Mouse (Mus musculus): ENCODE measurements around the gene Rps15. TPM values are rescaled to one million over a fixed set of nuclear protein-coding genes. Genes with fewer than 3 reads are reported as not detected.

Rps15 gene
- polyA plus RNA-seq, 1 experiment: 1,107 TPM

- no peaks in the 10 kb centered on the region for H3K4me1 ChIP-seq (ENCODE audit: control insufficient read depth, insufficient read depth, insufficient read length, low read length)
- H3K27ac ChIP-seq (replicated peaks; ENCODE audit: low read depth, low read length): no peak overlapping the region
- no peak overlapping the region for H3K4me3 ChIP-seq (ENCODE audit: insufficient read depth, low read depth, low read length)
Observed at GRCm38 (mm10) chr10:80312586-80313504, 20.6 kb downstream of the Rps15 start.

- no peaks in the 10 kb centered on the region for H3K4me1 ChIP-seq (ENCODE audit: control insufficient read depth, insufficient read depth, insufficient read length, low read length)
- no peak overlapping the region for H3K4me3 ChIP-seq (ENCODE audit: insufficient read depth, low read depth, low read length)
- no peak overlapping the region for H3K27ac ChIP-seq (replicated peaks; ENCODE audit: low read depth, low read length)
Observed at GRCm38 (mm10) chr10:80313627-80314201, 21.5 kb downstream of the Rps15 start.

GRCm38 (mm10) chr10:80314494-80315001 lies 22.3 kb downstream of the Rps15 start:
- H3K4me1 ChIP-seq (ENCODE audit: control insufficient read depth, insufficient read depth, insufficient read length, low read length): peaks cover 4% of the 10 kb centered on the region
- no peak overlapping the region for H3K27ac ChIP-seq (replicated peaks; ENCODE audit: low read depth, low read length)
- H3K4me3 ChIP-seq (ENCODE audit: insufficient read depth, low read depth, low read length): no peak overlapping the region

GRCm38 (mm10) chr10:80315315-80315714 lies 23.1 kb downstream of the Rps15 start:
- Histone ChIP-seq H3K4me3 (ENCODE audit: insufficient read depth, low read depth, low read length) (no peak overlapping the region), H3K27ac (replicated peaks; ENCODE audit: low read depth, low read length) (no peak overlapping the region), H3K4me1 (ENCODE audit: control insufficient read depth, insufficient read depth, insufficient read length, low read length) (peaks cover 5% of the 10 kb centered on the region)

GRCm38 (mm10) chr10:80316359-80316781 lies 24.1 kb downstream of the Rps15 start:
- H3K27ac ChIP-seq (replicated peaks; ENCODE audit: low read depth, low read length): no peak overlapping the region

GRCm38 (mm10) chr10:80317011-80317410 lies 24.8 kb downstream of the Rps15 start:
- Histone ChIP-seq H3K27ac (replicated peaks; ENCODE audit: low read depth, low read length) (no peak overlapping the region), H3K4me1 (ENCODE audit: control insufficient read depth, insufficient read depth, insufficient read length, low read length) (peaks cover 8% of the 10 kb centered on the region), H3K4me3 (ENCODE audit: insufficient read depth, low read depth, low read length) (no peak overlapping the region)

More at GRCm38 (mm10) chr10:80316359-80316781, 24.1 kb downstream of the Rps15 start:
- Histone ChIP-seq H3K4me1 (ENCODE audit: control insufficient read depth, insufficient read depth, insufficient read length, low read length) (peaks cover 8% of the 10 kb centered on the region), H3K4me3 (ENCODE audit: insufficient read depth, low read depth, low read length) (no peak overlapping the region)

- H3K4me1 ChIP-seq (ENCODE audit: control insufficient read depth, insufficient read depth, insufficient read length, low read length): peaks cover 8% of the 10 kb centered on the region
- H3K27ac ChIP-seq (replicated peaks; ENCODE audit: low read depth, low read length): peak within 1 kb of the TSS; percentile 75
- H3K4me3 ChIP-seq (ENCODE audit: insufficient read depth, low read depth, low read length): peak within 1 kb of the TSS; percentile 90
Observed at GRCm38 (mm10) chr10:80320340-80320760, 28.1 kb downstream of the Rps15 start, which contains the start of gene 2310011J03Rik. TSS of gene 2310011J03Rik (minus strand) at chr10:80320537.

- H3K4me1 ChIP-seq (ENCODE audit: control insufficient read depth, insufficient read depth, insufficient read length, low read length): peaks cover 8% of the 10 kb centered on the region
- no peak overlapping the region for H3K4me3 ChIP-seq (ENCODE audit: insufficient read depth, low read depth, low read length)
- H3K27ac ChIP-seq (replicated peaks; ENCODE audit: low read depth, low read length): no peak overlapping the region; the same call in 1 of the 2 replicates
Observed at GRCm38 (mm10) chr10:80321014-80321669, 28.9 kb downstream of the Rps15 start.

GRCm38 (mm10) chr10:80321670-80322581 lies 29.7 kb downstream of the Rps15 start:
- Histone ChIP-seq H3K27ac (replicated peaks; ENCODE audit: low read depth, low read length) (peak overlapping the region; percentile 15; the same call in 1 of the 2 replicates), H3K4me1 (ENCODE audit: control insufficient read depth, insufficient read depth, insufficient read length, low read length) (peaks cover 8% of the 10 kb centered on the region), H3K4me3 (ENCODE audit: insufficient read depth, low read depth, low read length) (peak overlapping the region; percentile 87)

- peaks cover 8% of the 10 kb centered on the region for H3K4me1 ChIP-seq (ENCODE audit: control insufficient read depth, insufficient read depth, insufficient read length, low read length)
- H3K4me3 ChIP-seq (ENCODE audit: insufficient read depth, low read depth, low read length): peak overlapping the region; percentile 87
- H3K27ac ChIP-seq (replicated peaks; ENCODE audit: low read depth, low read length): peak overlapping the region; percentile 15; the same call in 1 of the 2 replicates
Observed at GRCm38 (mm10) chr10:80322811-80323211, 30.6 kb downstream of the Rps15 start.

- Histone ChIP-seq H3K27ac (replicated peaks; ENCODE audit: low read depth, low read length) (peak overlapping the region; percentile 90), H3K4me3 (ENCODE audit: insufficient read depth, low read depth, low read length) (peak overlapping the region; percentile 87), H3K4me1 (ENCODE audit: control insufficient read depth, insufficient read depth, insufficient read length, low read length) (peaks cover 8% of the 10 kb centered on the region)
Observed at GRCm38 (mm10) chr10:80323261-80324119, 31.2 kb downstream of the Rps15 start.

- Histone ChIP-seq H3K4me1 (ENCODE audit: control insufficient read depth, insufficient read depth, insufficient read length, low read length) (peaks cover 6% of the 10 kb centered on the region), H3K4me3 (ENCODE audit: insufficient read depth, low read depth, low read length) (peak overlapping the region; percentile 44), H3K27ac (replicated peaks; ENCODE audit: low read depth, low read length) (peak overlapping the region; percentile 85)
Observed at GRCm38 (mm10) chr10:80324120-80325037, 32.1 kb downstream of the Rps15 start.

Measured in brown adipose tissue, adult 24 weeks (tissue).